Mouse (Mus musculus) forebrain, postnatal 0 days (tissue): ENCODE results near the gene Sapcd1. TPM values are rescaled to one million over a fixed set of nuclear protein-coding genes. Genes with fewer than 3 reads are reported as not detected.

ENCODE experiments used
- ATAC-seq: fragments of 200-750 bp; cut with Nextera tagmentation; 2 replicates; pipeline ENCODE4 v1.8.0; 2017; ENCODE audit warnings: mild to moderate bottlenecking, moderate library complexity
- DNase-seq: peaks from one replicate; pipeline ENCODE4 v3.0.0-alpha.2; 2015
- H3K27ac ChIP-seq: fragments of 300-500 bp; sonication (generic); 2 replicates; pipeline ENCODE4 v1.5.1; 2014; ENCODE audit warnings: low read depth, mild to moderate bottlenecking, antibody characterized with exemption, low read length, moderate library complexity, mixed read lengths
- H3K27me3 ChIP-seq: fragments of 300-500 bp; sonication (generic); 2 replicates; pipeline ENCODE4 v1.6.1; 2014; ENCODE audit warnings: mild to moderate bottlenecking, low read length, mixed read lengths; ENCODE audit not compliant: insufficient read depth
- H3K36me3 ChIP-seq: fragments of 300-500 bp; sonication (generic); 2 replicates; pipeline ENCODE4 v1.6.1; 2014; ENCODE audit warnings: mild to moderate bottlenecking, moderate library complexity; ENCODE audit not compliant: insufficient read depth
- H3K4me1 ChIP-seq: fragments of 300-500 bp; sonication (generic); 2 replicates; pipeline ENCODE4 v1.6.1; 2014; ENCODE audit warnings: antibody characterized with exemption; ENCODE audit not compliant: insufficient read depth
- H3K4me2 ChIP-seq: fragments of 300-500 bp; sonication (generic); 2 replicates; pipeline ENCODE4 v1.6.1; 2014; ENCODE audit warnings: low read depth, mild to moderate bottlenecking, moderate library complexity
- H3K4me3 ChIP-seq: fragments of 300-500 bp; sonication (generic); 2 replicates; pipeline ENCODE4 v1.5.1; 2014; ENCODE audit warnings: low read depth, low read length, mixed read lengths
- H3K9ac ChIP-seq: fragments of 300-500 bp; sonication (generic); 2 replicates; pipeline ENCODE4 v1.6.1; 2014; ENCODE audit warnings: mild to moderate bottlenecking
- H3K9me3 ChIP-seq: fragments of 300-500 bp; sonication (generic); 2 replicates; pipeline ENCODE4 v1.6.1; 2016; ENCODE audit warnings: low read length
- CTCF ChIP-seq: sonication (generic); IDR thresholded peaks from 2 replicates; pipeline ENCODE4 v1.5.1; 2016; ENCODE audit warnings: antibody characterized with exemption, control low read depth, low read depth
- WGBS: fragments of 180-500 bp; shearing (Covaris S2); extraction: QIAGEN DNeasy Blood & Tissue Kit; methylation state at CpG from one replicate; pipeline ENCODE4 v1.1.7; 2014; 5-methylcytosine and 5-hydroxymethylcytosine counted together
- polyA plus RNA-seq: library from polyadenylated mRNA; unstranded; fragments of >200 nt; fragmentation: Nextera tagmentation; extraction: Ambion mirVana; gene quantifications from 2 replicates; pipeline ENCODE4 v1.2.1, GENCODE M21; 2015
- total RNA-seq: library from RNA; depleted of rRNA; stranded (reverse); fragments of >200 nt; gene quantifications from 2 replicates; pipeline ENCODE4 v1.2.3, GENCODE M21; 2014; rRNA removed

The Sapcd1 gene
- total RNA-seq (2.2 and 2.7 TPM in 2 replicates), polyA plus RNA-seq (1.6 TPM in 2 replicates)

DNA sequence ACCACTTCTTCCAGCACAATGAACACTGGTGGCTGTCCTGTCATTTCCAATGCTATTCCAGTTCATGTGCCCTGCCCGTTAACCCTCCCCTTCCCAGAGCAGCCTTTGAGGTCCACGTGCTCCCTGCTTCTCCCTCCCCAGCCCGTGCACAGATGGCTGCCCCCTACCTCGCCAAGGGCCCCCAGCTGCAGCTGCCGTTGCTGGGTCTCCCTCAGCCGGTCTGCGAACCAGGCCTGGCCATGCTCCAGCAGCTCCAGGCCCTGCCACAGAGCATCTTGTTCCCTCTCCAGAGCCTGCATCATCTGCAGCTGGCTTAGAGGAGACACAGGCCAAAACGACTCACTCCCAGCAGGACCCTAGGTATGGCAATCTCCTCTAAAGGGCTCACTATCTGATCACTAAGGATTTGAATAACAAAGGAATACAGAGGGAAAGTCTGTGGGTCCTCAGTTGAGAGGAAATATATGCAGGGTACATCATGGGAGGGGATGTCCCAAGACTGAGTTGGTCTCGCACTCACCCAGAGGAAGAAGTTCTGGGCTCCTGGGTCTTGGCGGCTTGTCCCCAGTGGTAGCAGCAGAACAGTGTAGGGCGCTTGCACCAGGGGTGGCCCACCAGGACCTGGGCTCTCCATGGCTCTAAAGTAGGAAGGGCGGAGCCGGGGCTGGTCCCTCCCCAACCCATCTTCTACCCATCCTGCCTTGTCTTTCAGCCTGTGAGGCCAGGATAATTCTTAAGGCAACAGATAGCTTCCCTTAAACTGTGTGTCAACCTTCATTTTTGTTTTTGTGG, at the start of gene Sapcd1:
Gene Sapcd1 (minus strand): TSS at position 740 of the 792 bp plus-strand sequence.
- Histone ChIP-seq H3K36me3 (no peaks in the 10 kb centered on the region), H3K4me3 (no peak within 1 kb of the TSS), H3K27ac (peak within 1 kb of the TSS; percentile 45; the same call in 1 of the 2 replicates), H3K4me1 (no peaks in the 10 kb centered on the region), H3K4me2 (no peak within 1 kb of the TSS), H3K9me3 (no peaks in the 10 kb centered on the region), H3K27me3 (no peaks in the 10 kb centered on the region), H3K9ac (no peak within 1 kb of the TSS)
- WGBS = 28% methylated on average over 13 of the region's 13 CpGs
- DNase-seq = peak; percentile 68
- no peak for TF ChIP-seq CTCF
- ATAC-seq = peak; percentile 81

DNA sequence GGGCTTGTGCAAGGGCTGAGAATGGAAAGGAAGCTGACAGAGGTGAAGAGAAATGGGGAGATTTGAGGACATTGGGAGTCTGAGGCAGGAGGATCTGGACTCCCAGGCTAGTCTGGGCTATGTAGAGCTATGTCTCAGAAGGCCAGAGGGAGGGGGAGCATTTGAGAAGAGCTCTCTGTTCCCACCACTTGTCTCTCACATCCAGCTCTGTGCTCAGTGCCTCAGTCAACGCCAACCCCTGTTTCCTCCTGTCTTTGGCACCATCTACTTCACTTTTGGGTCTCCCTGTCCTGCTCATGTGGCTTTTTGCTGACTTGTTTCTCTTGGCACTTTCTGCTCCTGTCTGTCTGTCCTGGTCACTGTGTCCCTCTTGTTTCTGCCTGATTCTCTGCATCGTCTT, 49.5 kb upstream of the Sapcd1 start:
- Histone ChIP-seq H3K27me3 (no peaks in the 10 kb centered on the region), H3K9ac (0 out of 2 replicates have a peak overlapping the region, but pooled peaks have one; percentile 40), H3K4me3 (no peak overlapping the region), H3K36me3 (no peaks in the 10 kb centered on the region), H3K4me1 (0 out of 2 replicates have a peak, but pooled peaks cover 5% of the 10 kb centered on the region), H3K9me3 (no peaks in the 10 kb centered on the region), H3K4me2 (peak overlapping the region; percentile 41), H3K27ac (0 out of 2 replicates have a peak overlapping the region, but pooled peaks have one; percentile 57)
- DNase-seq = no peak
- 27% methylated on average over 2 of the region's 2 CpGs for WGBS
- peak; percentile 51 for ATAC-seq
- TF ChIP-seq CTCF = no peak

- H3K9ac ChIP-seq = peak within 1 kb of the TSS; percentile 40; the same call in 1 of the 2 replicates
- H3K4me3 ChIP-seq = no peak within 1 kb of the TSS; the same call in 1 of the 2 replicates
- DNase-seq (peak; percentile 53), ATAC-seq (peak; percentile 53)
- no peak for TF ChIP-seq CTCF
- no peaks in the 10 kb centered on the region for H3K36me3 ChIP-seq
- H3K4me2 ChIP-seq = peak within 1 kb of the TSS; percentile 41
- 29% methylated on average over 10 of the region's 10 CpGs for WGBS
- 0 out of 2 replicates have a peak, but pooled peaks cover 5% of the 10 kb centered on the region for H3K4me1 ChIP-seq
- peak within 1 kb of the TSS; percentile 57; the same call in 1 of the 2 replicates for H3K27ac ChIP-seq
- no peaks in the 10 kb centered on the region for H3K9me3 ChIP-seq
- H3K27me3 ChIP-seq = no peaks in the 10 kb centered on the region
Observed at GRCm38 (mm10) chr17:35076507-35077176, 48.8 kb upstream of the Sapcd1 start, which contains the start of gene Ly6g6e. Gene Ly6g6e, plus strand, starts transcription at chr17:35076902.

DNA sequence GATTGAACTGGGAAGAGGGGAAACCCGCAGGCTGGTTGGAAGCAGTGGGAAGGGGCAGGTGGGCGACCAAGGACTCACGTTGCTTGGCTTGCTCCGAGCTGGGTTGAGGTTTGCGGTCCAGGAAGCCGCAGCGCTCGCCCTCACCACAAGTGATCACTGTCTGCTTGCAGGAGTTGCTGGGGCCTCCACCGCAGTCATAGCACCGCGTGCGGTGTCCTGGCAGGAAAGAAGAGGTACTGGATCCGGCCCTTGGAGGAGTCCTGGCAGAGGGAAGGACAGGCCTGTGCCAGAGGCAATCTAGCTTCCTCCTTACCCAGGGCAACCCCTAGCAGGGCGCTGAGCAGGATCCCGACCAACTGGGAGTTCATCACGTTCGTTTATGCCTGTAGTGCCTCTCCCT, 46.3 kb upstream of the Sapcd1 start:
- Histone ChIP-seq H3K4me3 (no peak overlapping the region), H3K36me3 (no peaks in the 10 kb centered on the region)

DNA sequence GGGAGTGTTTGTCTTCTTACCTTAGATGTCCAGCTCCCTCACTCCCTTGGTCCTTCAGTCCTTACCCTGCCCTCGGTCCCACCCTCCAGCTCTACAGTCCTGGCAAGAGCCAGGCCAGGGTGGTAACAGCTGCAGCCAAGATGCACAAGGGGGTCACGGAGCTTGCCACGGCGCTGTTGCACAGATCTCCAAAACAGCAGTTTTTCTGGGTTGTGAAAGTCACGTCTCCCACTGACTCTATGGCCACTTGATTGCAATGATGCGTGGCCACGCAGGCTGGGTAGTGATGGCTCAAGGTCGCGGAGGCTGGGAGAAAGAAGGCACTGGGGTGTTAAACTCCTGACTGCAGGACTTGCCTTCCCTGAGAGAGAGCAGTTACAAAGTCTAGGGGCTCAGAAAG, 43.6 kb upstream of the Sapcd1 start:
- H3K4me3 ChIP-seq = no peak overlapping the region
- no peak overlapping the region for H3K27ac ChIP-seq
- DNase-seq (no peak), ATAC-seq (no peak)
- H3K4me2 ChIP-seq = no peak overlapping the region
- no peaks in the 10 kb centered on the region for H3K9me3 ChIP-seq
- H3K27me3 ChIP-seq = no peaks in the 10 kb centered on the region
- TF ChIP-seq CTCF = no peak
- WGBS = 86% methylated on average over 9 of the region's 9 CpGs
- H3K36me3 ChIP-seq = no peaks in the 10 kb centered on the region
- H3K9ac ChIP-seq = no peak overlapping the region
- no peaks in the 10 kb centered on the region for H3K4me1 ChIP-seq

More for the DNA sequence above, 46.3 kb upstream of the Sapcd1 start:
- WGBS = 48% methylated on average over 14 of the region's 17 CpGs
- 0 out of 2 replicates have a peak, but pooled peaks cover 5% of the 10 kb centered on the region for H3K4me1 ChIP-seq
- no peaks in the 10 kb centered on the region for H3K27me3 ChIP-seq
- no peak for TF ChIP-seq CTCF
- ATAC-seq (no peak), DNase-seq (no peak)
- no peak overlapping the region for H3K4me2 ChIP-seq
- no peak overlapping the region for H3K27ac ChIP-seq
- H3K9ac ChIP-seq = no peak overlapping the region
- no peaks in the 10 kb centered on the region for H3K9me3 ChIP-seq

- Histone ChIP-seq H3K27me3 (no peaks in the 10 kb centered on the region), H3K27ac (no peak overlapping the region), H3K36me3 (no peaks in the 10 kb centered on the region), H3K9me3 (no peaks in the 10 kb centered on the region), H3K4me2 (no peak overlapping the region), H3K4me1 (no peaks in the 10 kb centered on the region), H3K4me3 (no peak overlapping the region), H3K9ac (no peak overlapping the region)
- ATAC-seq = no peak
- no peak for DNase-seq
- WGBS = 62% methylated on average over 6 of the region's 6 CpGs
- TF ChIP-seq CTCF = no peak
Observed at GRCm38 (mm10) chr17:35070556-35071229, 42.9 kb upstream of the Sapcd1 start.
